Mouse (Mus musculus) midbrain, embryonic 14.5 days (tissue): ENCODE results near the gene Tex26. TPM values are rescaled to one million over a fixed set of nuclear protein-coding genes. Genes with fewer than 3 reads are reported as not detected.

Experiments
- ATAC-seq: fragments of 200-750 bp; cut with Nextera tagmentation; 2 replicates; pipeline ENCODE4 v1.8.0; 2017; ENCODE audit warnings: moderate number of reproducible peaks, moderate library complexity; ENCODE audit not compliant: low FRiP score, low TSS enrichment
- DNase-seq: peaks from one replicate; pipeline ENCODE4 v3.0.0-alpha.2; 2015
- H3K27ac ChIP-seq: fragments of 300-500 bp; sonication (generic); replicated peaks from 2 replicates; pipeline ENCODE4 v1.5.1; 2014; ENCODE audit warnings: mild to moderate bottlenecking, low read depth, low read length, moderate library complexity
- H3K27me3 ChIP-seq: fragments of 300-500 bp; sonication (generic); 2 replicates; pipeline ENCODE4 v1.6.1; 2014; ENCODE audit warnings: low read length, control low read depth, mixed read lengths; ENCODE audit not compliant: control insufficient read depth, insufficient read depth
- H3K36me3 ChIP-seq: fragments of 300-500 bp; sonication (generic); 2 replicates; pipeline ENCODE4 v1.6.1; 2014; ENCODE audit warnings: low read length, control low read depth; ENCODE audit not compliant: control insufficient read depth, insufficient read depth
- H3K4me1 ChIP-seq: fragments of 300-500 bp; sonication (generic); 2 replicates; pipeline ENCODE4 v1.6.1; 2014; ENCODE audit warnings: mild to moderate bottlenecking, antibody characterized with exemption, low read length, control low read depth; ENCODE audit not compliant: control insufficient read depth, insufficient read depth
- H3K4me2 ChIP-seq: fragments of 300-500 bp; sonication (generic); 2 replicates; pipeline ENCODE4 v1.6.1; 2014; ENCODE audit warnings: mild to moderate bottlenecking, low read length, moderate library complexity
- H3K4me3 ChIP-seq: fragments of 300-500 bp; sonication (generic); replicated peaks from 2 replicates; pipeline ENCODE4 v1.5.1; 2014; ENCODE audit warnings: low read depth, low read length
- H3K9ac ChIP-seq: fragments of 300-500 bp; sonication (generic); replicated peaks from 2 replicates; pipeline ENCODE4 v1.6.1; 2014; ENCODE audit warnings: mild to moderate bottlenecking, low read length, moderate library complexity
- H3K9me3 ChIP-seq: fragments of 300-500 bp; sonication (generic); 2 replicates; pipeline ENCODE4 v1.6.1; 2016; ENCODE audit warnings: low read length, control low read depth, mixed read lengths; ENCODE audit not compliant: control insufficient read depth
- WGBS: fragments of 180-500 bp; shearing (Covaris S2); extraction: QIAGEN DNeasy Blood & Tissue Kit; methylation state at CpG from one replicate; pipeline ENCODE4 v1.1.7; 2014; 5-methylcytosine and 5-hydroxymethylcytosine counted together
- polyA plus RNA-seq: library from polyadenylated mRNA; unstranded; fragments of >200 nt; fragmentation: Nextera tagmentation; extraction: Ambion mirVana; gene quantifications from 2 replicates; pipeline ENCODE4 v1.2.1, GENCODE M21; 2014

Gene Tex26
- polyA plus RNA-seq, 1 experiment from 2014 or later, result 1.00 TPM

- no peaks in the 10 kb centered on the region for H3K9me3 ChIP-seq
- no peak for DNase-seq
- H3K4me3 ChIP-seq, result no peak overlapping the region
- no peak overlapping the region for H3K4me2 ChIP-seq
- WGBS, result 90% methylated on average over 3 of the region's 3 CpGs
- no peaks in the 10 kb centered on the region for H3K36me3 ChIP-seq
- H3K27me3 ChIP-seq, result no peaks in the 10 kb centered on the region
- peaks cover 15% of the 10 kb centered on the region for H3K4me1 ChIP-seq
- H3K27ac ChIP-seq, result no peak overlapping the region
- ATAC-seq, result no peak
- no peak overlapping the region for H3K9ac ChIP-seq
These were observed 30.0 kb upstream of the Tex26 start for GRCm38 (mm10) chr5:149409502-149409901.

GRCm38 (mm10) chr5:149411509-149412193 is 27.8 kb upstream of the Tex26 start, which contains the start of gene Medag:
Gene Medag, plus strand, starts transcription at chr5:149411749.
- Histone ChIP-seq H3K27me3 (no peaks in the 10 kb centered on the region), H3K4me2 (peak within 1 kb of the TSS; percentile 53), H3K9me3 (no peaks in the 10 kb centered on the region), H3K9ac (peak within 1 kb of the TSS; percentile 36), H3K36me3 (no peaks in the 10 kb centered on the region), H3K4me1 (peaks cover 15% of the 10 kb centered on the region), H3K27ac (peak within 1 kb of the TSS; percentile 74), H3K4me3 (peak within 1 kb of the TSS; percentile 18)
- WGBS, result 4% methylated on average over 38 of the region's 38 CpGs
- DNase-seq (peak; percentile 66), ATAC-seq (peak; percentile 67; the same call in 1 of the 2 replicates)

GRCm38 (mm10) chr5:149412194-149412575 is 27.3 kb upstream of the Tex26 start:
- H3K4me1 ChIP-seq, result peaks cover 15% of the 10 kb centered on the region
- 0 out of 2 replicates have a peak overlapping the region, but pooled peaks have one; percentile 74 for H3K27ac ChIP-seq
- DNase-seq (no peak), ATAC-seq (peak; percentile 35; the same call in 1 of the 2 replicates)
- peak overlapping the region; percentile 18 for H3K4me3 ChIP-seq
- no peaks in the 10 kb centered on the region for H3K27me3 ChIP-seq
- peak overlapping the region; percentile 53 for H3K4me2 ChIP-seq
- WGBS, result 37% methylated on average over 11 of the region's 11 CpGs
- no peaks in the 10 kb centered on the region for H3K9me3 ChIP-seq
- no peaks in the 10 kb centered on the region for H3K36me3 ChIP-seq
- H3K9ac ChIP-seq, result peak overlapping the region; percentile 36

GRCm38 (mm10) chr5:149412671-149413070 is 26.8 kb upstream of the Tex26 start:
- no peak for ATAC-seq
- WGBS, result 91% methylated on average over 10 of the region's 10 CpGs

GRCm38 (mm10) chr5:149414369-149415167 is 24.9 kb upstream of the Tex26 start:
- whole genome bisulfite sequencing, result 78% methylated on average over 9 of the region's 9 CpGs

More at GRCm38 (mm10) chr5:149412671-149413070, 26.8 kb upstream of the Tex26 start:
- Histone ChIP-seq H3K36me3 (no peaks in the 10 kb centered on the region), H3K27ac (no peak overlapping the region), H3K9me3 (0 out of 2 replicates have a peak, but pooled peaks cover 5% of the 10 kb centered on the region), H3K4me1 (peaks cover 15% of the 10 kb centered on the region), H3K27me3 (no peaks in the 10 kb centered on the region), H3K4me2 (peak overlapping the region; percentile 53), H3K9ac (no peak overlapping the region), H3K4me3 (no peak overlapping the region)
- no peak for DNase-seq

GRCm38 (mm10) chr5:149417381-149417780 is 22.1 kb upstream of the Tex26 start:
- Histone ChIP-seq H3K4me2 (no peak overlapping the region), H3K9me3 (0 out of 2 replicates have a peak, but pooled peaks cover 5% of the 10 kb centered on the region), H3K9ac (no peak overlapping the region), H3K27me3 (no peaks in the 10 kb centered on the region), H3K36me3 (no peaks in the 10 kb centered on the region), H3K27ac (no peak overlapping the region), H3K4me3 (no peak overlapping the region), H3K4me1 (peaks cover under 1% of the 10 kb centered on the region; the same call in 1 of the 2 replicates)
- no peak for DNase-seq
- WGBS, result 95% methylated on average over 4 of the region's 4 CpGs
- ATAC-seq, result no peak

More at GRCm38 (mm10) chr5:149414369-149415167, 24.9 kb upstream of the Tex26 start:
- Histone ChIP-seq H3K9me3 (0 out of 2 replicates have a peak, but pooled peaks cover 5% of the 10 kb centered on the region), H3K4me2 (no peak overlapping the region), H3K36me3 (no peaks in the 10 kb centered on the region), H3K4me1 (peaks cover 15% of the 10 kb centered on the region), H3K4me3 (no peak overlapping the region), H3K9ac (no peak overlapping the region), H3K27me3 (no peaks in the 10 kb centered on the region), H3K27ac (no peak overlapping the region)
- ATAC-seq, result no peak
- no peak for DNase-seq

GRCm38 (mm10) chr5:149426525-149426924 is 12.9 kb upstream of the Tex26 start:
- DNase-seq (no peak), ATAC-seq (no peak)
- Histone ChIP-seq H3K4me3 (no peak overlapping the region), H3K4me2 (no peak overlapping the region), H3K27ac (no peak overlapping the region), H3K27me3 (no peaks in the 10 kb centered on the region), H3K9ac (no peak overlapping the region), H3K9me3 (no peaks in the 10 kb centered on the region), H3K4me1 (peaks cover 16% of the 10 kb centered on the region; the same call in 1 of the 2 replicates), H3K36me3 (no peaks in the 10 kb centered on the region)
- 99% methylated on average over 3 of the region's 3 CpGs for WGBS

- H3K27ac ChIP-seq, result no peak overlapping the region
- H3K9ac ChIP-seq, result no peak overlapping the region
- no peaks in the 10 kb centered on the region for H3K9me3 ChIP-seq
- no peak overlapping the region for H3K4me3 ChIP-seq
- ATAC-seq (no peak), DNase-seq (no peak)
- H3K27me3 ChIP-seq, result no peaks in the 10 kb centered on the region
- H3K4me1 ChIP-seq, result peaks cover 16% of the 10 kb centered on the region; the same call in 1 of the 2 replicates
- WGBS, result 92% methylated on average over 8 of the region's 8 CpGs
- H3K4me2 ChIP-seq, result no peak overlapping the region
- no peaks in the 10 kb centered on the region for H3K36me3 ChIP-seq
These were observed 12.0 kb upstream of the Tex26 start for GRCm38 (mm10) chr5:149427277-149428060.
